Mouse (Mus musculus): ENCODE measurements around the gene Fxr2. TPM values are rescaled to one million over a fixed set of nuclear protein-coding genes. Genes with fewer than 3 reads are reported as not detected.
A peak's percentile ranks its signal among the peaks of the same experiment; 100 is the strongest.

Fxr2 gene
- polyA plus RNA-seq (2012; rRNA removed) = 74.8 and 85.8 TPM in 2 replicates

- DNase-seq (ENCODE audit: low spot score) = peak; percentile 100
Observed at GRCm38 (mm10) chr11:69632284-69633089, at the start of gene Fxr2. Fxr2 (plus strand) TSS chr11:69632990.

GRCm38 (mm10) chr11:69584008-69584407 lies 48.8 kb upstream of the Fxr2 start:
- no peak for DNase-seq (ENCODE audit: low spot score)

- DNase-seq (ENCODE audit: low spot score) = no peak
Observed at GRCm38 (mm10) chr11:69584937-69585336, 47.9 kb upstream of the Fxr2 start.

- no peak for DNase-seq (ENCODE audit: low spot score)
Observed at GRCm38 (mm10) chr11:69585718-69586325, 47.0 kb upstream of the Fxr2 start.

GRCm38 (mm10) chr11:69589207-69589834 lies 43.5 kb upstream of the Fxr2 start:
- no peak for DNase-seq (ENCODE audit: low spot score)

- no peak for DNase-seq (ENCODE audit: low spot score)
Observed at GRCm38 (mm10) chr11:69590622-69591021, 42.2 kb upstream of the Fxr2 start.

GRCm38 (mm10) chr11:69591424-69591823 lies 41.4 kb upstream of the Fxr2 start:
- DNase-seq (ENCODE audit: low spot score) = no peak

GRCm38 (mm10) chr11:69591899-69592637 lies 40.7 kb upstream of the Fxr2 start:
- no peak for DNase-seq (ENCODE audit: low spot score)

- DNase-seq (ENCODE audit: low spot score) = no peak
Observed at GRCm38 (mm10) chr11:69592799-69593198, 40.0 kb upstream of the Fxr2 start.

- no peak for DNase-seq (ENCODE audit: low spot score)
Observed at GRCm38 (mm10) chr11:69594853-69595252, 37.9 kb upstream of the Fxr2 start.

- no peak for DNase-seq (ENCODE audit: low spot score)
Observed at GRCm38 (mm10) chr11:69599436-69599835, 33.4 kb upstream of the Fxr2 start.

GRCm38 (mm10) chr11:69600098-69600497 lies 32.7 kb upstream of the Fxr2 start:
- no peak for DNase-seq (ENCODE audit: low spot score)

- no peak for DNase-seq (ENCODE audit: low spot score)
Observed at GRCm38 (mm10) chr11:69601768-69602167, 31.0 kb upstream of the Fxr2 start.

- DNase-seq (ENCODE audit: low spot score) = no peak
Observed at GRCm38 (mm10) chr11:69603516-69603915, 29.3 kb upstream of the Fxr2 start.

GRCm38 (mm10) chr11:69604347-69604746 lies 28.4 kb upstream of the Fxr2 start:
- no peak for DNase-seq (ENCODE audit: low spot score)

GRCm38 (mm10) chr11:69604795-69605664 lies 27.8 kb upstream of the Fxr2 start:
- DNase-seq (ENCODE audit: low spot score) = no peak

- DNase-seq (ENCODE audit: low spot score) = peak; percentile 54
Observed at GRCm38 (mm10) chr11:69605726-69606490, 26.9 kb upstream of the Fxr2 start, which contains the start of gene Atp1b2. Atp1b2 (minus strand) TSS chr11:69605942.

- no peak for DNase-seq (ENCODE audit: low spot score)
Observed at GRCm38 (mm10) chr11:69606491-69606795, 26.3 kb upstream of the Fxr2 start.

- no peak for DNase-seq (ENCODE audit: low spot score)
Observed at GRCm38 (mm10) chr11:69606832-69607231, 26.0 kb upstream of the Fxr2 start.

GRCm38 (mm10) chr11:69608525-69608924 lies 24.3 kb upstream of the Fxr2 start:
- DNase-seq (ENCODE audit: low spot score) = no peak
